Mouse (Mus musculus) heart, postnatal 0 days (tissue): ENCODE measurements at regions not wholly inside any gene's neighbourhood (a gene's known extent, or its start where the extent isn't known, plus 50 kb on each side); places are given as distances from the start of the nearest gene placed in this dataset.

ENCODE experiments used
- ATAC-seq: fragments of 200-750 bp; cut with Nextera tagmentation; 2 replicates; pipeline ENCODE4 v1.8.0; 2017; ENCODE audit warnings: low read depth, moderate number of reproducible peaks, moderate library complexity; ENCODE audit not compliant: insufficient read depth
- DNase-seq: peaks from one replicate; pipeline ENCODE4 v3.0.0-alpha.2; 2016; ENCODE audit warnings: low spot score
- H3K27ac ChIP-seq: fragments of 300-500 bp; sonication (generic); 2 replicates; pipeline ENCODE4 v1.5.1; 2014; ENCODE audit warnings: low read depth, mild to moderate bottlenecking
- H3K27me3 ChIP-seq: fragments of 300-500 bp; sonication (generic); 2 replicates; pipeline ENCODE4 v1.6.1; 2014; ENCODE audit warnings: low read length, mixed read lengths; ENCODE audit not compliant: control insufficient read depth, insufficient read depth
- H3K36me3 ChIP-seq: fragments of 300-500 bp; sonication (generic); replicated peaks from 2 replicates; pipeline ENCODE4 v1.6.1; 2014; ENCODE audit warnings: low read length, mixed read lengths; ENCODE audit not compliant: control insufficient read depth, insufficient read depth
- H3K4me1 ChIP-seq: fragments of 300-500 bp; sonication (generic); 2 replicates; pipeline ENCODE4 v1.6.1; 2014; ENCODE audit warnings: antibody characterized with exemption; ENCODE audit not compliant: control insufficient read depth, insufficient read depth
- H3K4me2 ChIP-seq: fragments of 300-500 bp; sonication (generic); 2 replicates; pipeline ENCODE4 v1.6.1; 2014; ENCODE audit warnings: low read depth, mild to moderate bottlenecking, low read length, moderate library complexity
- H3K4me3 ChIP-seq: fragments of 300-500 bp; sonication (generic); 2 replicates; pipeline ENCODE4 v1.5.1; 2014; ENCODE audit warnings: low read depth, low read length
- H3K9ac ChIP-seq: fragments of 300-500 bp; sonication (generic); replicated peaks from 2 replicates; pipeline ENCODE4 v1.6.1; 2014; ENCODE audit warnings: low read depth, low read length, mixed read lengths
- H3K9me3 ChIP-seq: fragments of 300-500 bp; sonication (generic); replicated peaks from 2 replicates; pipeline ENCODE4 v1.6.1; 2016; ENCODE audit warnings: low read length; ENCODE audit not compliant: control insufficient read depth
- CTCF ChIP-seq: IDR thresholded peaks from 2 replicates; pipeline ENCODE4 v1.5.1; 2016; ENCODE audit warnings: antibody characterized with exemption, control low read depth, low read depth
- EP300 ChIP-seq: IDR thresholded peaks from 2 replicates; pipeline ENCODE4 v1.6.1; 2016; ENCODE audit warnings: antibody characterized with exemption, low read depth
- WGBS: fragments of 180-500 bp; shearing (Covaris S2); extraction: QIAGEN DNeasy Blood & Tissue Kit; methylation state at CpG from one replicate; pipeline ENCODE4 v1.1.7; 2014; 5-methylcytosine and 5-hydroxymethylcytosine counted together

DNA sequence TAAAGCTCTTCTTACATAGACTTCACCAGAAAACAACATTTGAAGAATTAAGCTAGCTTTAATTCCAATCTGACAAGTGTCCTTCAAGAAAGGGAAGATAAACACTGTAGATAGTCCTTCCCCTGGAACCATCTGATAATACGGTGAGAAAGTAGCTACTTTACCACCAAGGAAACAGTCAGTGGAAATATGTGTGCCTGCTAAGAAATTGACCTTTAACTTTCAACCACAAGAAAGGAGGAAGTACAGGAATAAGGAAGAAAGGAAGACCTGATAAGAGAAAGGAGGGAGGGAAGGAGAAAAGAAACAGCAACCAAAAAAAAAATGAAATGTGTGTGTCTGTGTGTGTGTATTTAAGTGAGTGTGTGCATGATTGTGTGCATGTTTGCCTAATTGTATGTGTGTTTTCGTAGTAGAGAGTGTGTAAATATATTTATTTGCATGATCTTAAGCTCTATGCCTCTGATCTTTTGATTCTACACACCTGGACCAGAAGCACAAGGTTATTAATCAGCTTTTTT is 831.3 kb downstream of the Pla2g4a start:
- no peak for TF ChIP-seq EP300
- TF ChIP-seq CTCF, result no peak
- DNase-seq (no peak), ATAC-seq (no peak)
- no peak overlapping the region for H3K4me3 ChIP-seq
- no peak overlapping the region for H3K4me2 ChIP-seq
- no peaks in the 10 kb centered on the region for H3K27me3 ChIP-seq
- no peaks in the 10 kb centered on the region for H3K36me3 ChIP-seq
- no peak overlapping the region for H3K27ac ChIP-seq
- no peak overlapping the region for H3K9ac ChIP-seq
- 54% methylated on average over 2 of the region's 2 CpGs for WGBS
- no peaks in the 10 kb centered on the region for H3K9me3 ChIP-seq
- no peaks in the 10 kb centered on the region for H3K4me1 ChIP-seq

DNA sequence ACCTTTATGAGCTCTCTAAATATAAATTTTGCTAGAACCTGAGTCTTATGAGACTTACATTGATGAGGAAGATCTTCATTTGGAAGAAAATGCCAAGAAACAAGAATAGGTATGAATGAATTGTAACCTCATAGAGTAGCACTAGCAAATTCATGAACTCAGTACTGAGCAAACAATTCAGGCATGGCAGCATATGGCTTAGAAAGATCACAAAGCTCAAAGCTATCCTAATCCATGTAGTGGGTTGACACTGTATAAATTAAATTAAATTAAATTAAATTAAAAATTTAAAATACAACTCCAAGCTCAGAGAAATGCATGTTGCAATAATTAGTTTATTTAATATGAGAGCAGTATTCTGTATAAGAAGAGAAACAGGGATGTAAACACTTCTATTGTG is 832.0 kb downstream of the Pla2g4a start:
- H3K9ac ChIP-seq, result no peak overlapping the region
- TF ChIP-seq CTCF (no peak), EP300 (no peak)
- H3K36me3 ChIP-seq, result no peaks in the 10 kb centered on the region
- H3K27ac ChIP-seq, result no peak overlapping the region
- ATAC-seq (no peak), DNase-seq (no peak)
- H3K27me3 ChIP-seq, result no peaks in the 10 kb centered on the region
- no peaks in the 10 kb centered on the region for H3K9me3 ChIP-seq
- H3K4me3 ChIP-seq, result no peak overlapping the region
- H3K4me1 ChIP-seq, result no peaks in the 10 kb centered on the region
- H3K4me2 ChIP-seq, result no peak overlapping the region

DNA sequence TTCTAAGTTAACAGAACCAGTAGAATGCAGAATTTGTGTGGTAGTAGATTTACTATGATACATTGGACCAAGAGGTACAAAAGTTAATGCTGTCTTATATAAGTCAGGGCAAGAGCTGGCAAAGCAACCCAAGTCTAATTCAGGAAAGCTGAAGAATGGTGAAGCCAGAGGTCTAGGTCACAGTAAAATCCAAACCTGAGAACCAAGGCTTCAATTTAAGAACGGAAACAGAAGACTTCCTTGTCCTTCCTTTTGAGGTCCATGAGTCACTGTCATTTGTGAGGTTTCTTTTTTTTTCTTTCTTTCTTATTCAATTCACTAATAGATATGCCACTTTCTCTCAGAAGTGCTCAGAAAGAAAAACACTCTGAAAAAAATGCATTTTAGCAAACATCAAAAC is 833.4 kb downstream of the Pla2g4a start:
- no peak for DNase-seq
- no peak for ATAC-seq
- no peak overlapping the region for H3K4me3 ChIP-seq
- no peaks in the 10 kb centered on the region for H3K36me3 ChIP-seq
- H3K4me2 ChIP-seq, result no peak overlapping the region
- TF ChIP-seq EP300, result no peak
- TF ChIP-seq CTCF, result no peak
- no peaks in the 10 kb centered on the region for H3K9me3 ChIP-seq
- H3K27me3 ChIP-seq, result no peaks in the 10 kb centered on the region
- H3K27ac ChIP-seq, result no peak overlapping the region
- no peaks in the 10 kb centered on the region for H3K4me1 ChIP-seq
- WGBS, result 70% methylated on average over 1 of the region's 1 CpGs
- H3K9ac ChIP-seq, result no peak overlapping the region

DNA sequence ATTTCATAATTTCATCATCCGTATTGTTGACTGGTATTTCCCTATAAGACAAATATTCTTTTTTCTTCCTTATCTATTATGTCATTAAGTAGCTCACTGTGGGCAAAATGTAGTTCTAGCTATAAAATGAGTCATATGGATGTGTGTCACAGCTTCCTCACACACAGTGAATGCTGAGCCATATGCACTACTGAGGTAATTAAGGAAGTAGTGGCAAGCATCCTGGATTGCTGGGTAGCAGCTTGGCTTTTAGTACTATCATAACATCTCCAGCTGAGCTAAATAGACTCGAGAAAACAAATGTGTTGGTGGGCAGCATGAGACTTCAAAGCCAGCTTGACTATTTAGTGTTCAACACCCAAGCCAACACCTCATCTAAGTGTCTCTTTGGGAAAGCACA is 857.7 kb downstream of the Pla2g4a start:
- TF ChIP-seq EP300, result no peak
- TF ChIP-seq CTCF, result no peak
- Histone ChIP-seq H3K4me1 (no peaks in the 10 kb centered on the region), H3K9me3 (no peaks in the 10 kb centered on the region), H3K27me3 (no peaks in the 10 kb centered on the region), H3K36me3 (no peaks in the 10 kb centered on the region), H3K9ac (no peak overlapping the region), H3K4me3 (no peak overlapping the region), H3K27ac (no peak overlapping the region), H3K4me2 (no peak overlapping the region)
- WGBS, result 56% methylated on average over 2 of the region's 2 CpGs
- ATAC-seq (no peak), DNase-seq (no peak)

DNA sequence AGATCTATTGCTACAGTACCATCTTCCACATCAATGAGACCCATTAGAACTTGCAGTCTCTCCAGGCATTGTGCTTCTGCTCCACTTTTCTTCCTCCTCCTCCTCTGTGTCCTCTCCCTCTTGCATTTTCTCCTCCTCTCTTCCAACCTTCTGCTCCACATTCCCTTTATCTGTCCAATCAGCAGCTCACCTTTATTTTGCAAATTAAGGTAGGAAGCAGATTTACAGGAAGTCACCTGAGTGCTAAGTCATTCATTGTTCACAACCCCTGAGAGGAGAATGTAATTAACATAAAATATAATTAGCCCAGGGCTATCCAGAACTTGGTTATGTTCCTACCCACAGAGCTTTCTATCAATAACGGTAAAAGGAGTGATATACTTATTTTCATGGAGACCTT is 863.7 kb downstream of the Pla2g4a start:
- no peak overlapping the region for H3K9ac ChIP-seq
- TF ChIP-seq CTCF, result no peak
- no peak for TF ChIP-seq EP300
- H3K4me3 ChIP-seq, result no peak overlapping the region
- no peaks in the 10 kb centered on the region for H3K9me3 ChIP-seq
- H3K4me1 ChIP-seq, result no peaks in the 10 kb centered on the region
- H3K4me2 ChIP-seq, result no peak overlapping the region
- no peak overlapping the region for H3K27ac ChIP-seq
- 81% methylated on average over 1 of the region's 1 CpGs for WGBS
- DNase-seq (no peak), ATAC-seq (no peak)
- H3K27me3 ChIP-seq, result no peaks in the 10 kb centered on the region
- H3K36me3 ChIP-seq, result no peaks in the 10 kb centered on the region

DNA sequence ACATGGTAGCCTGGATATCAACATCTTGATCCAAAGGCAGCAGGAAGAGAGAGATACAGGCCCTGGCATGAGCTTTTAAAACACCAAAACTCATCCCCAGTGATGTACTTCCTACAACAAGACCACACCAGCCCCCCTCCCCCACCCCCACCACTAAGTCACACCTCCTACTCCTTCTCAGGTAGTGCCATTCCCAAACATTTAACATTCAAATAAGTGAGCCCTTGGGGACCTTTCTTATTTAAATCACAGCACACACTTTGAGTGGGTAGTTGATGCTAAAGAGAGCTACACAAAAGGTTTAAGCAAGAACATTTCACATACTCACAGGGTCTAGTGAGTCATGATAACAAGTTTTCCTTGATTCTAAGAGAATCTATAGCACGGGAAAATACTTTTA is 886.4 kb downstream of the Pla2g4a start:
- DNase-seq, result no peak
- TF ChIP-seq EP300, result no peak
- TF ChIP-seq CTCF, result no peak
- Histone ChIP-seq H3K9me3 (no peaks in the 10 kb centered on the region), H3K9ac (no peak overlapping the region), H3K27me3 (no peaks in the 10 kb centered on the region), H3K27ac (no peak overlapping the region), H3K36me3 (no peaks in the 10 kb centered on the region), H3K4me2 (no peak overlapping the region), H3K4me3 (no peak overlapping the region), H3K4me1 (no peaks in the 10 kb centered on the region)
- 42% methylated on average over 1 of the region's 1 CpGs for WGBS
- ATAC-seq, result no peak
